Mouse (Mus musculus) leukemia stem cell, adult 10-12 weeks (primary cell): ENCODE measurements around the gene Jhy. TPM values are rescaled to one million over a fixed set of nuclear protein-coding genes. Genes with fewer than 3 reads are reported as not detected.

Source experiments
- polyA plus RNA-seq: library from polyadenylated mRNA; stranded (reverse); fragments of >175 nt; gene quantifications from 2 replicates; pipeline ENCODE4 v1.2.3, GENCODE M21; 2012; ENCODE audit warnings: low replicate concordance

Gene Jhy
- polyA plus RNA-seq = 0.57 and 0.85 TPM in 2 replicates

GRCm38 (mm10) chr9:40963586-40964417 lies at the start of gene Jhy:
Gene Jhy, minus strand, starts transcription at chr9:40964118.

GRCm38 (mm10) chr9:41004415-41004814 lies 40.5 kb upstream of the Jhy start, which contains the start of gene Crtam:
Gene Crtam, minus strand, starts transcription at chr9:41004628.

GRCm38 (mm10) chr9:40873556-40874470 lies 90.1 kb downstream of the Jhy start, which contains the start of gene Bsx:
Gene Bsx, plus strand, starts transcription at chr9:40874127.

Other genes with a start within 250 kb of the Jhy start
- 159 and 1,096 TPM in 2 replicates for gene Hspa8, start 163.1 kb downstream of the Jhy start, polyA plus RNA-seq
- not detected in 2 replicates for gene Bsx, start 90.0 kb downstream of the Jhy start, polyA plus RNA-seq
- 0.27 TPM in 1 of 2 replicates, not detected in the other for gene Crtam, start 40.5 kb upstream of the Jhy start, polyA plus RNA-seq
- 34.5 and 37.7 TPM in 2 replicates for gene Ubash3b, start 197.6 kb upstream of the Jhy start, polyA plus RNA-seq